Mouse (Mus musculus): ENCODE measurements around the gene Npr3. TPM values are rescaled to one million over a fixed set of nuclear protein-coding genes. Genes with fewer than 3 reads are reported as not detected.

The Npr3 gene
- polyA plus RNA-seq (2014; fragmentation: Illumina TruSeq; extraction: RNeasy Lipid Tissue Mini Kit (QIAGEN cat#74804); ENCODE audit: low read depth, low replicate concordance) = 90.9 TPM

DNA sequence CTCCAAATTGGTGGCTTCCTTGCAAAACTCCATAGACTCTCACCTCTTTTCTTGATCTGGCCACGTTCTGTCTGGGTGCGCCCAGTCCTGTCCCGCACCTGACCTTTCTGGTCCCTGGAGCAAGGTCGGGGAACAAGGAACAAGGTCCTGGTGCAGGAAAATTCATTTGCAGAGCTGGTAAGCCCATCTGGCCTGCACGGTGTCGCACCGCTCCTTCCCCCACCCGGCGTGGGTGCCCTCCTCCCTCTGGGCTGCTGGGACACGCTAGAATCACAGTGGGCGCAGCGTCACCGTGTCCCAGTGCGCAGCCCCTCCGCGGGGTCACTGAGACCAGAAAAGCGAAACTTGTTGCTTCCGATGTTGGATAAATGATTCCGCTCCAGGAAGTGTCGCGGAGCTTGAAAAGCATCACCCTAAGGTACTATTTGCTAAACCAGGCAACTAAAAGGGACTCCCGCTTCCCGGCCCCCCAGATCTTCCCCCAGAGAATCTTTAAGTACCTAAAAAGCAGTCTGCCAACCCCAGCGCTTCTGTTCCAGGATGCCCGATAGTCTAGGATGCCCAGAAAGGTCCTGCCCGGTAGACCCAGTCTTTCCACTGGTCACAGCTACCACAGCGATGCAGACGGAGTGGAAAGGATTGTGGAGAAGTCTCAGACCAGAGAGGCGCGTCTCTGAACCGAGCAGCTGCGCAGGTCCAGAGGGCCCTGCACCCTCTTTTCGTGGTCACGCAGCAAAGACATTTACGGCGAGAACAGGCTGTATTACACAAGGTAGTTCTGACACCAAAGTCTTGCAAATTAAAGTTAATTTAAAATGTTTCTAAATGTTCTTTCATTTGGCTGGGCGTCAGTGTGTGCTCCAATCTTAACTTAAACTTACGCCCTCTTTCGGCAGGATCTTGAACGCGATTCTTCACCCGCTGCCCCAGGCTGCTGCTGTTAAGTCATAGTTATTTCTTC, at the start of gene Npr3:
Gene Npr3 (minus strand): TSS at position 717 of the 961 bp plus-strand sequence.

Other genes starting within 250 kb of the Npr3 start
- gene Sub1, start 89.7 kb upstream of the Npr3 start, polyA plus RNA-seq (2014; fragmentation: Illumina TruSeq; extraction: RNeasy Lipid Tissue Mini Kit (QIAGEN cat#74804); ENCODE audit: low read depth, low replicate concordance) = 186 TPM
- gene Zfr, start 210.5 kb upstream of the Npr3 start, polyA plus RNA-seq (2014; fragmentation: Illumina TruSeq; extraction: RNeasy Lipid Tissue Mini Kit (QIAGEN cat#74804); ENCODE audit: low read depth, low replicate concordance) = 57.8 TPM